Mouse (Mus musculus) myocyte (in vitro differentiated cells): ENCODE results near the gene Herc2.

Experiments used
- E2F4 ChIP-seq: IDR thresholded peaks from one replicate; pipeline ENCODE4 v1.6.1; 2011; ENCODE audit warnings: mild to moderate bottlenecking, control low read depth, moderate library complexity; ENCODE audit not compliant: insufficient read depth
- MAX ChIP-seq: IDR thresholded peaks from one replicate; pipeline ENCODE4 v1.6.1; 2011; ENCODE audit warnings: low read depth, mild to moderate bottlenecking, control low read depth
- POLR2A ChIP-seq: IDR thresholded peaks from one replicate; pipeline ENCODE4 v1.6.1; 2011; ENCODE audit warnings: low read depth, mild to moderate bottlenecking, control low read depth, moderate library complexity; ENCODE audit not compliant: insufficient read length
- POLR2AphosphoS2 ChIP-seq: IDR thresholded peaks from one replicate; pipeline ENCODE4 v1.6.1; 2011; ENCODE audit warnings: low read depth, control low read depth; ENCODE audit not compliant: insufficient read length
- REST ChIP-seq: IDR thresholded peaks from one replicate; pipeline ENCODE4 v1.6.1; 2011; ENCODE audit warnings: mild to moderate bottlenecking, control low read depth, moderate library complexity; ENCODE audit not compliant: insufficient read depth, insufficient read length
- SRF ChIP-seq: IDR thresholded peaks from one replicate; pipeline ENCODE4 v1.6.1; 2011; ENCODE audit warnings: low read depth; ENCODE audit not compliant: control insufficient read depth, insufficient read length
- TCF12 ChIP-seq: IDR thresholded peaks from one replicate; pipeline ENCODE4 v1.6.1; 2011; ENCODE audit warnings: mild to moderate bottlenecking, control low read depth; ENCODE audit not compliant: poor library complexity, insufficient read depth, severe bottlenecking
- USF1 ChIP-seq: IDR thresholded peaks from one replicate; pipeline ENCODE4 v1.6.1; 2011; ENCODE audit warnings: low read depth, mild to moderate bottlenecking, control low read depth, moderate library complexity

- no peak for TF ChIP-seq SRF
- TF ChIP-seq POLR2AphosphoS2, result no peak
- no peak for TF ChIP-seq POLR2A
- TF ChIP-seq TCF12, result no peak
- TF ChIP-seq REST, result no peak
- TF ChIP-seq E2F4, result no peak
- no peak for TF ChIP-seq MAX
- no peak for TF ChIP-seq USF1
These were observed 208.0 kb downstream of the Herc2 start for GRCm38 (mm10) chr7:56257875-56258441.
